Mouse (Mus musculus) CH12.LX (cell line): ENCODE measurements at regions not wholly inside any gene's neighbourhood (a gene's known extent, or its start where the extent isn't known, plus 50 kb on each side); places are given as distances from the start of the nearest gene placed in this dataset.

Experiments
- DNase-seq: peaks from one replicate; pipeline ENCODE4 v3.0.0-alpha.2; 2013; ENCODE audit errors: extremely low read depth
- H3K27ac ChIP-seq: 2 replicates; pipeline ENCODE4 v1.5.1; 2012; ENCODE audit warnings: low read depth, mild to moderate bottlenecking, control low read depth, moderate library complexity; ENCODE audit not compliant: insufficient read depth
- H3K27me3 ChIP-seq: replicated peaks from 2 replicates; pipeline ENCODE3; 2012; ENCODE audit warnings: inconsistent platforms
- H3K36me3 ChIP-seq, 2 experiments: replicated peaks in 1 of 2; 2 replicates each; pipeline versions ENCODE3 to v1.6.1; 2012; ENCODE audit warnings: inconsistent platforms in 1 of 2, low read length in 1 of 2, mild to moderate bottlenecking in 1 of 2, mixed read lengths in 1 of 2, moderate library complexity in 1 of 2; ENCODE audit not compliant: control insufficient read depth in 1 of 2, insufficient read depth in 1 of 2
- H3K4me1 ChIP-seq, 2 experiments: 2 replicates each; pipeline ENCODE4 v1.6.1; 2012; ENCODE audit warnings: inconsistent platforms in 1 of 2, moderate library complexity in 1 of 2; ENCODE audit not compliant: insufficient read depth in 2 of 2, control insufficient read depth in 1 of 2
- H3K4me2 ChIP-seq: 2 replicates; pipeline ENCODE4 v1.6.1; 2012; ENCODE audit warnings: low read depth, mild to moderate bottlenecking, control low read depth; ENCODE audit not compliant: poor library complexity, insufficient read depth, severe bottlenecking
- H3K4me3 ChIP-seq, 3 experiments: fragments of 150-350 bp in 1 of 3; sonication (generic) in 1 of 3; replicated peaks in 1 of 3; 2 replicates each; pipeline versions ENCODE3 to v1.5.1; 2011 to 2012; ENCODE audit warnings: low read depth in 2 of 3, low read length in 2 of 3, mild to moderate bottlenecking in 2 of 3, moderate library complexity in 2 of 3, control low read depth in 1 of 3, improper control_type of control experiment in 1 of 3, inconsistent platforms in 1 of 3, mixed read lengths in 1 of 3; ENCODE audit not compliant: poor library complexity in 1 of 3
- H3K79me2 ChIP-seq: replicated peaks from 2 replicates; pipeline ENCODE4 v1.6.1; 2012; ENCODE audit warnings: mild to moderate bottlenecking, moderate library complexity; ENCODE audit not compliant: control insufficient read depth, poor library complexity, insufficient read depth, severe bottlenecking; ENCODE audit errors: extremely low read depth
- H3K9ac ChIP-seq: 2 replicates; pipeline ENCODE4 v1.6.1; 2012; ENCODE audit warnings: low read depth, mild to moderate bottlenecking, control low read depth, moderate library complexity; ENCODE audit not compliant: insufficient read depth
- H3K9me3 ChIP-seq: replicated peaks from 2 replicates; pipeline ENCODE3; 2012; ENCODE audit warnings: low read length, inconsistent platforms, mixed read lengths
- CTCF ChIP-seq, 2 experiments: IDR thresholded peaks in 1 of 2; conservative IDR thresholded peaks in 1 of 2; 2 replicates each; pipeline ENCODE4 v1.5.1; 2011 to 2012; ENCODE audit warnings: low read depth in 2 of 2, low read length in 2 of 2, improper control_type of control experiment in 1 of 2, inconsistent platforms in 1 of 2, mild to moderate bottlenecking in 1 of 2, moderate library complexity in 1 of 2
- E2F4 ChIP-seq: IDR thresholded peaks from 2 replicates; pipeline ENCODE4 v1.6.1; 2011; ENCODE audit warnings: low read depth, low read length, improper control_type of control experiment; ENCODE audit not compliant: insufficient replicate concordance
- ELF1 ChIP-seq: IDR thresholded peaks from 2 replicates; pipeline ENCODE4 v1.6.1; 2014; ENCODE audit warnings: low read depth, mild to moderate bottlenecking, inconsistent platforms, low read length, improper control_type of control experiment
- EP300 ChIP-seq: IDR thresholded peaks from 2 replicates; pipeline ENCODE4 v1.6.1; 2011; ENCODE audit warnings: low read length, improper control_type of control experiment
- ETS1 ChIP-seq: conservative IDR thresholded peaks from 2 replicates; pipeline ENCODE4 v1.6.1; 2012; ENCODE audit warnings: low read depth, mild to moderate bottlenecking, inconsistent platforms, low read length, improper control_type of control experiment, moderate library complexity
- HCFC1 ChIP-seq: IDR thresholded peaks from 2 replicates; pipeline ENCODE4 v1.6.1; 2012; ENCODE audit warnings: low read depth, mild to moderate bottlenecking, inconsistent platforms, low read length, improper control_type of control experiment
- JUND ChIP-seq: conservative IDR thresholded peaks from 2 replicates; pipeline ENCODE4 v1.6.1; 2011; ENCODE audit warnings: low read depth, low read length, improper control_type of control experiment
- MAFK ChIP-seq: IDR thresholded peaks from 2 replicates; pipeline ENCODE4 v1.6.1; 2011; ENCODE audit warnings: low read length, improper control_type of control experiment; ENCODE audit not compliant: insufficient replicate concordance
- MAX ChIP-seq: IDR thresholded peaks from 2 replicates; pipeline ENCODE4 v1.6.1; 2011; ENCODE audit warnings: low read length, improper control_type of control experiment
- MAZ ChIP-seq: IDR thresholded peaks from 2 replicates; pipeline ENCODE4 v1.6.1; 2012; ENCODE audit warnings: low read depth, mild to moderate bottlenecking, inconsistent platforms, low read length, improper control_type of control experiment, moderate library complexity
- MEF2A ChIP-seq: IDR thresholded peaks from 2 replicates; pipeline ENCODE4 v1.6.1; 2014; ENCODE audit warnings: low read depth, mild to moderate bottlenecking, inconsistent platforms, low read length, improper control_type of control experiment, borderline replicate concordance
- PAX5 ChIP-seq: IDR thresholded peaks from 2 replicates; pipeline ENCODE4 v1.6.1; 2012; ENCODE audit warnings: low read length, inconsistent platforms, mixed read lengths
- POLR2A ChIP-seq: IDR thresholded peaks from 2 replicates; pipeline ENCODE4 v1.6.1; 2011; ENCODE audit warnings: low read depth, mild to moderate bottlenecking, improper control_type of control experiment, low read length
- RAD21 ChIP-seq: IDR thresholded peaks from 2 replicates; pipeline ENCODE4 v1.6.1; 2011; ENCODE audit warnings: low read depth, mild to moderate bottlenecking, low read length, improper control_type of control experiment, moderate library complexity
- RCOR1 ChIP-seq: conservative IDR thresholded peaks from 2 replicates; pipeline ENCODE4 v1.6.1; 2012; ENCODE audit warnings: low read depth, mild to moderate bottlenecking, inconsistent platforms, low read length, improper control_type of control experiment
- SMC3 ChIP-seq: IDR thresholded peaks from 2 replicates; pipeline ENCODE4 v1.6.1; 2011; ENCODE audit warnings: low read depth, low read length, improper control_type of control experiment
- TCF12 ChIP-seq: IDR thresholded peaks from 2 replicates; pipeline ENCODE4 v1.6.1; 2014; ENCODE audit warnings: low read depth, mild to moderate bottlenecking, inconsistent platforms, low read length, improper control_type of control experiment
- UBTF ChIP-seq: IDR thresholded peaks from 2 replicates; pipeline ENCODE4 v1.6.1; 2012; ENCODE audit warnings: low read depth, mild to moderate bottlenecking, inconsistent platforms, low read length, improper control_type of control experiment, moderate library complexity
- USF2 ChIP-seq: conservative IDR thresholded peaks from 2 replicates; pipeline ENCODE4 v1.6.1; 2011; ENCODE audit warnings: low read depth, low read length, improper control_type of control experiment
- ZNF384 ChIP-seq: IDR thresholded peaks from 2 replicates; pipeline ENCODE4 v1.6.1; 2012; ENCODE audit warnings: low read depth, low read length, improper control_type of control experiment, inconsistent platforms
- dilution Hi-C: fragments of 300-500 bp; cut with MboI; formaldehyde crosslinking; loops from 2 replicates; pipeline ENCODE4 v1.14.3; 2020; ENCODE audit warnings: low sequenced_read_pairs; ENCODE audit not compliant: extremely low pct_unique_long_range_greater_than_20kb, extremely low pct_ligation_motif_present
- in situ Hi-C: fragments of 300-500 bp; cut with MboI; formaldehyde crosslinking; loops from 3 replicates; pipeline ENCODE4 v1.14.3; 2019; ENCODE audit warnings: low sequenced_read_pairs, low pct_ligation_motif_present, low pct_unique_long_range_greater_than_20kb, mixed read lengths

DNA sequence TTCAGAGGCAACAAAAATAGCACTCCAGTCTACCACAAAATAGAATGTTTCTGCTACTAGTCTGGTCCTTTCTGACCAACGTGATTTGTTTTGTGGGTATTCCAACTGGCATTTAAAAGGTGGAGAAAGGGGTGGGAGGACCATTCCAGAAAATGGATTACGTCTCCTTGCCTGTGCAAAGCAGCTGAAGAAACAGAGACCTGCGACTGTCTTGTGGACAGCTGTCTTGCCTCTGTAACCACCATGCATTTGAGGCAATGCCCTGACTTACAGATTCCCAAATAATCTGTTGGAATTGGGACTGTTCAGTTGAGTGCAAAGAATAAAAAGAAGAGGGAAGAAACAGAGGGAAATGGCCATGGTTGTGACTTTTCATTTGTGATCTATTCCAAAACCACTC is 687.0 kb upstream of the Sox9 start:
- in situ Hi-C loops, result no loop called here
- DNase-seq, result no peak
- Histone ChIP-seq H3K79me2 (no peaks in the 10 kb centered on the region), H3K27me3 (no peaks in the 10 kb centered on the region), H3K9ac (no peak overlapping the region), H3K9me3 (peaks cover 65% of the 10 kb centered on the region), H3K4me2 (no peak overlapping the region), H3K27ac (no peak overlapping the region), H3K4me1 (no peaks in the 10 kb centered on the region), H3K36me3 (no peaks in the 10 kb centered on the region), H3K4me3 (no peak overlapping the region)
- dilution Hi-C loops, result no loop called here
- no peak for TF ChIP-seq MAX
- TF ChIP-seq UBTF, result no peak
- no peak for TF ChIP-seq ELF1
- no peak for TF ChIP-seq HCFC1
- TF ChIP-seq RCOR1, result no peak
- no peak for TF ChIP-seq ETS1
- no peak for TF ChIP-seq MAZ
- TF ChIP-seq TCF12, result no peak
- no peak for TF ChIP-seq EP300
- no peak for TF ChIP-seq POLR2A
- no peak for TF ChIP-seq E2F4
- TF ChIP-seq PAX5, result no peak
- no peak for TF ChIP-seq MAFK
- no peak for TF ChIP-seq RAD21
- TF ChIP-seq JUND, result no peak
- TF ChIP-seq USF2, result no peak
- TF ChIP-seq MEF2A, result no peak
- no peak for TF ChIP-seq ZNF384
- no peak for TF ChIP-seq SMC3

DNA sequence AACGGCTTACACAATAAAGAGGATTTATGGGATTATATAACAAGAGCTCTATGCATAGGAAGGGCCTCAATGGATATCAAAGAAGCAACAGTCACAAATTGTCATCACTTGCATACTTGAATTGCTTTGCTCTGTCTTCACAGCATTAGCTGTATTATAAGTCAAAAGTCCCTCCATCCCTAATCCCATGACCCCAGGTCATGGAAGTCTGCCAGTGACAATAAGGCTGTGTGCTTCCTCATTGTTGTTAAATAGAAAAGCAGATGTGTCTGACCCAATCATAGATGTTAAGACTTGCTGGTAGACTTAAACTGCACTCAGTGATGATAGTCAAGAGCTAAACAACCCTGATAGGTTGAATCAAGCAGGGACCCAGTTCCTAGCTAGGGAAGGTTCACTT is 683.9 kb upstream of the Sox9 start:
- Histone ChIP-seq H3K4me1 (no peaks in the 10 kb centered on the region), H3K4me3 (no peak overlapping the region), H3K27ac (no peak overlapping the region), H3K27me3 (no peaks in the 10 kb centered on the region), H3K4me2 (no peak overlapping the region), H3K79me2 (no peaks in the 10 kb centered on the region), H3K36me3 (no peaks in the 10 kb centered on the region), H3K9ac (no peak overlapping the region), H3K9me3 (peaks cover 39% of the 10 kb centered on the region)
- no peak for DNase-seq
- in situ Hi-C loops, result no loop called here
- dilution Hi-C loops, result no loop called here
- no peak for TF ChIP-seq CTCF (conservative IDR thresholded peaks at IDR 0.05 in 1 of 2, IDR thresholded peaks at IDR 0.05 in 1 of 2; ENCODE audit: low read depth in 2 of 2, low read length in 2 of 2)
- no peak for TF ChIP-seq ETS1
